ENCODE assay signal across 22 mouse cellular contexts in the genomic region with DNA sequence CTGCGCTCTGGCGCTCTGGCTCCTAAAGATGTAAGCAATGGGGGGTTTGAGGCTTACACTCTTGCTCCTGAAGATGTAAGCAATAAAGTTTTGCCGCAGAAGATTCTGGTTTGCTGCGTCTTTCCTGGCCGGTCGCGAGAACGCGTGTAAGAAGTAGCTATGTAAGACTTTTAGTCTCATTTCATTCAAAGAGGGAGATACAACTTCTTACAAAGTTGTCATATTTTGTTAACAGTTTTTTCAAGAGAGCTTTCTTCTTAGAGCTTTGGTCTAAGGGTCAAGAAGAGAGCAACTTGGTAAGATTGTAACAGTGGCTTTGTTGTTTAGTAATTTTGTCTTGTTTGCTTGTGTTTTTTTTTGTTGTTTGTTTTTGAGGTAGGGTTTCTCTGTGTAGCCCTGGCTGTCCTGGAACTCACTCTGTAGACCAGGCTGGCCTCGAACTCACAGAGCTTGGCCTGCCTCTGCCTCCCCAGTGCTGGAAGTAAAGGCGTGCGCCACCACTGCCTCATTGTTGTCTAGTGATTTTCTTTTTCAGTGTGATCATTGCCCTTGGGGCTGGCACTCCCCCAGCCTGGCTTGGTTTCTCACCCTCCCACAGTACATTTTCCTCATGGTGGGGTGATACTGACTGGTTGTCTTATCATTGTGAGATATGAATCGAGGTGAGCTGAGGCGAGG.
A peak's percentile ranks its signal among the peaks of the same experiment; 100 is the strongest.
DNase-seq lines count a peak whose midpoint lies in the region; ATAC-seq and TF ChIP-seq lines count a peak whose summit lies in the region.
"Had no signal": no experiment of that assay in that cellular context is flagged by ENCODE, and none has a peak within 500 bp of the region (broad histone marks: within the 10 kb centered on the region; RNA-seq: fewer than 3 reads in every experiment).

No protein-coding gene starts in this region.

- no peaks in the 10 kb centered on the region for H3K36me3 ChIP-seq in G1E (replicated peaks)
- H3K36me3 ChIP-seq: embryonic facial prominence, embryonic 12.5 days; embryonic facial prominence, embryonic 15.5 days; hindbrain, embryonic 12.5 days; intestine, embryonic 15.5 days had no signal

- no peak for TF ChIP-seq CTCF in G1E (IDR thresholded peaks at IDR 0.05; ENCODE audit: low read depth, low read length)

- no peak for DNase-seq in G1E (ENCODE audit: low spot score)
- no peak for DNase-seq in kidney, postnatal 36 days
- DNase-seq in adrenal gland, adult 18-20 months (ENCODE audit: low spot score in 2 of 2), result no peak
- DNase-seq in spleen, adult 18-20 months, result no peak
- DNase-seq: adrenal gland, adult 8-10 months; adrenal gland, postnatal 25 days; B cell, adult 2 months; cerebellum, adult 11-12 months; cerebellum, adult 8-10 months; cerebellum, postnatal 25 days; forebrain, postnatal 0 days; gastrocnemius, adult 2 months; gastrocnemius, postnatal 14 days; heart, adult 11 months had no signal

- H3K4me1 ChIP-seq in G1E (ENCODE audit: insufficient read depth, low read depth, low read length), result peaks cover 34% of the 10 kb centered on the region
- H3K4me1 ChIP-seq: embryonic facial prominence, embryonic 12.5 days; embryonic facial prominence, embryonic 15.5 days; hindbrain, embryonic 12.5 days; hindbrain, embryonic 15.5 days; intestine, embryonic 15.5 days had no signal

- peak overlapping the region; percentile 51; the same call in 1 of the 2 replicates for H3K4me3 ChIP-seq in G1E (ENCODE audit: low read depth, low read length)
- H3K4me3 ChIP-seq: embryonic facial prominence, embryonic 12.5 days; embryonic facial prominence, embryonic 15.5 days; gastrocnemius, adult 2 months; hindbrain, embryonic 12.5 days; hindbrain, embryonic 15.5 days; intestine, embryonic 15.5 days had no signal

- peak; percentile 23 for ATAC-seq in CD4-positive, CD25-positive, alpha-beta regulatory T cell, adult 4 months
- no peak for ATAC-seq in G1E (ENCODE audit: extremely low read depth, insufficient number of reproducible peaks, low FRiP score, poor library complexity, severe bottlenecking)
- ATAC-seq in megakaryocyte, adult 5-6 weeks (ENCODE audit: poor library complexity, severe bottlenecking), result peak; percentile 68; the same call in 1 of the 2 replicates
- ATAC-seq: forebrain, embryonic 14.5 days; forebrain, postnatal 0 days; intestine, embryonic 15.5 days had no signal

- no peaks in the 10 kb centered on the region; the same call in 1 of the 2 replicates for H3K27me3 ChIP-seq in G1E (ENCODE audit: insufficient read depth, low read length)
- H3K27me3 ChIP-seq: embryonic facial prominence, embryonic 12.5 days; embryonic facial prominence, embryonic 15.5 days; hindbrain, embryonic 12.5 days; hindbrain, embryonic 15.5 days; intestine, embryonic 15.5 days had no signal

- peaks cover 7% of the 10 kb centered on the region for H3K9me3 ChIP-seq in G1E (replicated peaks)
- H3K9me3 ChIP-seq: embryonic facial prominence, embryonic 12.5 days; embryonic facial prominence, embryonic 15.5 days; hindbrain, embryonic 12.5 days; hindbrain, embryonic 15.5 days; intestine, embryonic 15.5 days had no signal
